Mouse (Mus musculus) myocyte (in vitro differentiated cells): ENCODE results near the gene Med10. TPM values are rescaled to one million over a fixed set of nuclear protein-coding genes. Genes with fewer than 3 reads are reported as not detected.

ENCODE experiments used
- H3K27me3 ChIP-seq: one replicate; pipeline ENCODE4 v1.6.1; 2011; ENCODE audit not compliant: control insufficient read depth, insufficient read depth, insufficient read length
- H3K36me3 ChIP-seq: one replicate; pipeline ENCODE4 v1.6.1; 2011; ENCODE audit not compliant: control insufficient read depth, insufficient read depth
- H3K4me2 ChIP-seq: one replicate; pipeline ENCODE4 v1.6.1; 2011; ENCODE audit warnings: low read depth, control low read depth
- H3K4me3 ChIP-seq: one replicate; pipeline ENCODE4 v1.5.1; 2011; ENCODE audit warnings: mild to moderate bottlenecking, control low read depth, moderate library complexity
- H3K79me2 ChIP-seq: one replicate; pipeline ENCODE4 v1.6.1; 2011; ENCODE audit not compliant: control insufficient read depth, insufficient read depth
- H3ac ChIP-seq: one replicate; pipeline ENCODE4 v1.6.1; 2011; ENCODE audit not compliant: control insufficient read depth, insufficient read length
- CEBPB ChIP-seq: IDR thresholded peaks from 2 replicates; pipeline ENCODE4 v1.6.1; 2011; ENCODE audit warnings: mild to moderate bottlenecking, moderate library complexity; ENCODE audit not compliant: poor library complexity, insufficient read depth, severe bottlenecking
- E2F4 ChIP-seq: IDR thresholded peaks from one replicate; pipeline ENCODE4 v1.6.1; 2011; ENCODE audit warnings: mild to moderate bottlenecking, control low read depth, moderate library complexity; ENCODE audit not compliant: insufficient read depth
- MAX ChIP-seq: IDR thresholded peaks from one replicate; pipeline ENCODE4 v1.6.1; 2011; ENCODE audit warnings: low read depth, mild to moderate bottlenecking, control low read depth
- MYOD1 ChIP-seq, 3 experiments: IDR thresholded peaks; one replicate each; pipeline ENCODE4 v1.6.1; 2011; ENCODE audit warnings: control low read depth in 2 of 3, low read depth in 2 of 3, mild to moderate bottlenecking in 2 of 3, moderate library complexity in 1 of 3; ENCODE audit not compliant: insufficient read length in 2 of 3, control insufficient read depth in 1 of 3
- MYOG ChIP-seq, 3 experiments: IDR thresholded peaks; one replicate each; pipeline ENCODE4 v1.6.1; 2011; ENCODE audit warnings: control low read depth in 2 of 3, low read depth in 2 of 3, mild to moderate bottlenecking in 2 of 3; ENCODE audit not compliant: insufficient read length in 2 of 3, control insufficient read depth in 1 of 3, insufficient read depth in 1 of 3
- POLR2A ChIP-seq: IDR thresholded peaks from one replicate; pipeline ENCODE4 v1.6.1; 2011; ENCODE audit warnings: low read depth, mild to moderate bottlenecking, control low read depth, moderate library complexity; ENCODE audit not compliant: insufficient read length
- POLR2AphosphoS2 ChIP-seq: IDR thresholded peaks from one replicate; pipeline ENCODE4 v1.6.1; 2011; ENCODE audit warnings: low read depth, control low read depth; ENCODE audit not compliant: insufficient read length
- REST ChIP-seq: IDR thresholded peaks from one replicate; pipeline ENCODE4 v1.6.1; 2011; ENCODE audit warnings: mild to moderate bottlenecking, control low read depth, moderate library complexity; ENCODE audit not compliant: insufficient read depth, insufficient read length
- SRF ChIP-seq: IDR thresholded peaks from one replicate; pipeline ENCODE4 v1.6.1; 2011; ENCODE audit warnings: low read depth; ENCODE audit not compliant: control insufficient read depth, insufficient read length
- TCF12 ChIP-seq: IDR thresholded peaks from one replicate; pipeline ENCODE4 v1.6.1; 2011; ENCODE audit warnings: mild to moderate bottlenecking, control low read depth; ENCODE audit not compliant: poor library complexity, insufficient read depth, severe bottlenecking
- TCF3 ChIP-seq: IDR thresholded peaks from one replicate; pipeline ENCODE4 v1.6.1; 2011; ENCODE audit warnings: low read depth, control low read depth; ENCODE audit not compliant: insufficient read length
- USF1 ChIP-seq: IDR thresholded peaks from one replicate; pipeline ENCODE4 v1.6.1; 2011; ENCODE audit warnings: low read depth, mild to moderate bottlenecking, control low read depth, moderate library complexity
- polyA plus RNA-seq: library from polyadenylated mRNA; unstranded; fragments of >200 nt; fragmentation: generic; extraction: Trizol; gene quantifications from one replicate; pipeline ENCODE4 v1.2.1, GENCODE M21; 2012; ENCODE audit warnings: missing spikeins

Med10 gene
- polyA plus RNA-seq, 1 experiment, result 48.6 TPM

DNA sequence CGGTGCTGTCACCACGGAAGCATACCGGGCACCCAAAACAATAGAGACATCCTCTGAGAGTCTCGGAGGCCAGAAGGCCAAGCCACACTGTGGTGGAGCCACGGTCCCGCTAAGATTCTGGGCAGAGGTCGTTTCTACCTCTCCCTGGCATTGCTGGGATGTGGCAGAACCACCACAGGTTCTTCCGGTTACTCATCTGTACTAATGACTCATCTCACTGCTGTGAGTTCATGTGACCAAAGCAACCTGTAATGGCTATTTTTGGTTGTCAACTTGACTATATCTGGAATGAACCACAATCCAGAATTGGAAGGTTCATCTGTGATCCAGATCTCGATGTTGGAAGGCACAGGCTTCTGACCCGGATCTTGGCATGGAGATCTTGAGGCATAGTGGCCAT is 34.0 kb upstream of the Med10 start:
- no peak overlapping the region for H3ac ChIP-seq
- H3K36me3 ChIP-seq, result no peaks in the 10 kb centered on the region
- peak overlapping the region; percentile 32 for H3K4me2 ChIP-seq
- no peak overlapping the region for H3K4me3 ChIP-seq
- no peaks in the 10 kb centered on the region for H3K27me3 ChIP-seq
- peak; percentile 55 for TF ChIP-seq USF1
- TF ChIP-seq POLR2AphosphoS2, result no peak
- no peak for TF ChIP-seq CEBPB
- no peaks in the 10 kb centered on the region for H3K79me2 ChIP-seq

DNA sequence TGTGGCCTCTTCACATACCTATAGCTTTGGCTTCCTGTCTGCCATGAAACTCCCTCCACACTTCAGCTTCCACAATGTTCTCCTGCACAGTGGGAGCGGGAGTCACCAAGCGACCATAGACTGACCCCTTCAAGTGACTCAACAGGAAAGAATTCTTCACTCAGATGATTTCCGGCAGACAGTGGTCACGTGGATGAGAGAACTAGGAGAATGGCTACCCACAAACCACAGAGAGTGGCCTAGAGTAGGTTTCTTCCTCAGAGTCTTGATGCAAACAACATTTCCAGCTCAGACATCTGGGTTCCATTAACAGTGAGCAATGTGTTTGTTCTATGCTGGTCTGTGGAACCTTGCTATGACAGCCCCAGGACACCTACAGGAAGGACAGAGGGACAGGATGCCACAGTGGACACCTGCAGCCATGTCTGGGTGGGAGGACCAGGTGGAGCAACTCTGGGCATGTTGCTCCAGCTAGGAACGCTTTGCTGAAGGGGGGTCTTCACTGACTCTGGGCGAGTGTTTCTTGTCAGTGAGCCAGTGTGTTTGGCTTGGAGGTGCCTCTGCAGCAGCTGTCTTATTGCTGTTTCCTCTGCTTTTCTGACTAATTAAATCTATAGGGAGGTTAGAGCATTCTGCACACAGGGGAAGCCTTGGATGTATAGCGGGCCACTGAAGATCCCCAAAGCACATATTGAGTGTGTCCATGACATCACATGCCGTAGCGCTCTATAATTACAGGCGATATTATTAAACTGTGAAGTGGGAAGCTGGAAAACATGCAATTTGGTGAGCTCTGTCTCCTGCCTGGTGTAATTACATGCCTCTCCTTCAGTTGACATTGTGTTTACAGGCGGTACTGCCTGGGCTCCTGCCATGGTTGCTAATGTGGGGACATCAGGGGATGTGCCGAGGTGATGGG is 31.4 kb upstream of the Med10 start:
- no peaks in the 10 kb centered on the region for H3K27me3 ChIP-seq
- H3ac ChIP-seq, result no peak overlapping the region
- H3K4me3 ChIP-seq, result no peak overlapping the region
- no peak overlapping the region for H3K4me2 ChIP-seq
- H3K79me2 ChIP-seq, result no peaks in the 10 kb centered on the region
- no peak for TF ChIP-seq POLR2A
- TF ChIP-seq MYOD1 (IDR thresholded peaks at IDR 0.05; ENCODE audit: control insufficient read depth in 1 of 3, insufficient read length in 2 of 3, low read depth in 2 of 3), result no peak
- peak; percentile 29 for TF ChIP-seq USF1
- H3K36me3 ChIP-seq, result no peaks in the 10 kb centered on the region

DNA sequence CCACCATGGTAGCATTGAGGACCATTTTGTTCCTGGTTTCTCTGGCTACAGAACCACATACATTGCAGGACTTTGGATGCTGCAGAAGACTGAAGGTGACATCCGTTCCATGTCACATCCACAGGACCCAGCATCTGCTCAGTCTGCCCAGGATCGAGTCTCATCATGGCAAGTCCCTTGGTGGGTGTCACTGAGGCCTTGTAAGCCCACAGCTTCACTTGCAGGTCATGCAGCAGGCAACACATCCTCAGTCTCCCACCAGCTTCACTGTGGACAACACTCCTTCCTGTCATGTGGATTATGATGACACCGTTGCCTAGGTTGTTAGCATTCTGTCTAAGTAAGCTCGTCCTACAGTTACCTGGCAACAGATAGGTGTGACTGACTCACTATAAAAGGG is 29.8 kb upstream of the Med10 start:
- no peak overlapping the region for H3K4me2 ChIP-seq
- H3K27me3 ChIP-seq, result no peaks in the 10 kb centered on the region
- no peaks in the 10 kb centered on the region for H3K79me2 ChIP-seq
- H3ac ChIP-seq, result no peak overlapping the region
- H3K4me3 ChIP-seq, result no peak overlapping the region
- H3K36me3 ChIP-seq, result no peaks in the 10 kb centered on the region
- TF ChIP-seq SRF (no peak), TCF3 (no peak), TCF12 (no peak), CEBPB (no peak), MYOD1 (IDR thresholded peaks at IDR 0.05; ENCODE audit: control insufficient read depth in 1 of 3, insufficient read length in 2 of 3, low read depth in 2 of 3) (no peak), POLR2AphosphoS2 (no peak), REST (no peak), USF1 (no peak), MAX (no peak), POLR2A (no peak), MYOG (IDR thresholded peaks at IDR 0.05; ENCODE audit: control insufficient read depth in 1 of 3, insufficient read depth in 1 of 3, insufficient read length in 2 of 3, low read depth in 2 of 3) (no peak), E2F4 (no peak)

DNA sequence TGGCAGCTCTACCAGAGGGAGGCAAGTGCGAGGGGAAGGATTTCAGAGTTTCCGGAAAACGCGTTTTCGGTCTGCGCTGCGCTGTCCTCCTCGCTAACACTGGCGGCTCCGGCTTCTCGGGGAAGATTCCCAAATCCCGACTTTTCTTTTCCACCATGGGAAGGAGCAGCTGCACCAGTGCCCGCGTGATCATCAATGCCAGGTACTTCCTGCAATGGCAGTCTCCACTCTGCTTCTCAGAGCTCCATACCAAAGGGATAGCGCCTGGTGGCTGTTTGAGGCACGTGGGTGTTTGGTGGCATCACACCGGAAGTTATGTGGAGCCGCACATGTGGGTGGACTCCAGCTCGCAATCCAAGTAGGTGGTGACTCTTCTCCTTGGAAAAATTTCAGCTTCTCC is 24.0 kb upstream of the Med10 start:
- Histone ChIP-seq H3K27me3 (no peaks in the 10 kb centered on the region), H3ac (no peak overlapping the region), H3K36me3 (no peaks in the 10 kb centered on the region), H3K4me3 (no peak overlapping the region), H3K79me2 (no peaks in the 10 kb centered on the region), H3K4me2 (no peak overlapping the region)
- TF ChIP-seq MYOD1 (IDR thresholded peaks at IDR 0.05; ENCODE audit: control insufficient read depth in 1 of 3, insufficient read length in 2 of 3, low read depth in 2 of 3) (no peak), TCF3 (no peak), MYOG (IDR thresholded peaks at IDR 0.05; ENCODE audit: control insufficient read depth in 1 of 3, insufficient read depth in 1 of 3, insufficient read length in 2 of 3, low read depth in 2 of 3) (no peak), REST (no peak), POLR2AphosphoS2 (no peak), TCF12 (no peak), E2F4 (no peak), SRF (no peak), USF1 (no peak), CEBPB (no peak), MAX (no peak), POLR2A (no peak)

DNA sequence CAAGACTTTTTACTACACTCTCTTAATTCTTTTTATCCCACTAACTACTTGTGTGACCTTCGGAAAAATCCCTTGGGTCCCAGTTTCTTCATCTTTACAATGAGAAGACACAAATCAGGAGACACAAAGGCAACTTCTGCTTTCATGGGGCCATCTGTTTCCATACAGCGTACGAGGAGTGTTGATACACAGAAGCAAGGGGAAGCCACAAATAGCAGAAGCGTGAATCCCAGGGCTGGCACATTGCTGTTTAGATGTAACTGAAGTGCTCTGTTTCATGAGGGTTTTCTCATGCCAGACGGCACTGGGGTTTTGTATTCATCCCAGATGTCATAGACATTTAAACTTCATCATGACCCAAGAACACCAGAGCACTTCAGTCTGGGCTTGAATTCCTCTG is 13.5 kb upstream of the Med10 start:
- Histone ChIP-seq H3K36me3 (no peaks in the 10 kb centered on the region), H3K27me3 (peaks cover 7% of the 10 kb centered on the region), H3K4me2 (no peak overlapping the region), H3K4me3 (no peak overlapping the region), H3K79me2 (no peaks in the 10 kb centered on the region), H3ac (no peak overlapping the region)
- TF ChIP-seq MYOD1 (IDR thresholded peaks at IDR 0.05; ENCODE audit: control insufficient read depth in 1 of 3, insufficient read length in 2 of 3, low read depth in 2 of 3) (no peak), MYOG (IDR thresholded peaks at IDR 0.05; ENCODE audit: control insufficient read depth in 1 of 3, insufficient read depth in 1 of 3, insufficient read length in 2 of 3, low read depth in 2 of 3) (no peak), MAX (no peak), POLR2AphosphoS2 (no peak), E2F4 (no peak), POLR2A (no peak), USF1 (no peak), SRF (no peak), REST (no peak), TCF3 (no peak), CEBPB (no peak), TCF12 (no peak)
